Mouse (Mus musculus) limb, embryonic 12.5 days (tissue): ENCODE measurements around the gene Bpnt1. TPM values are rescaled to one million over a fixed set of nuclear protein-coding genes. Genes with fewer than 3 reads are reported as not detected.
A peak's percentile ranks its signal among the peaks of the same experiment; 100 is the strongest.

Experiments
- ATAC-seq: fragments of 200-750 bp; cut with Nextera tagmentation; 2 replicates; pipeline ENCODE4 v1.8.0; 2017; ENCODE audit warnings: low read depth, moderate TSS enrichment; ENCODE audit not compliant: insufficient number of reproducible peaks, insufficient read depth, low FRiP score, low TSS enrichment
- H3K27ac ChIP-seq: fragments of 300-500 bp; sonication (generic); 2 replicates; pipeline ENCODE4 v1.5.1; 2016; ENCODE audit warnings: mild to moderate bottlenecking, moderate library complexity
- H3K27me3 ChIP-seq: fragments of 300-500 bp; sonication (generic); 2 replicates; pipeline ENCODE4 v1.6.1; 2016; ENCODE audit warnings: mild to moderate bottlenecking, moderate library complexity
- H3K36me3 ChIP-seq: fragments of 300-500 bp; sonication (generic); 2 replicates; pipeline ENCODE4 v1.6.1; 2016; ENCODE audit warnings: mild to moderate bottlenecking, moderate library complexity
- H3K4me1 ChIP-seq: fragments of 300-500 bp; sonication (generic); replicated peaks from 2 replicates; pipeline ENCODE4 v1.6.1; 2016
- H3K4me2 ChIP-seq: fragments of 300-500 bp; sonication (generic); 2 replicates; pipeline ENCODE4 v1.6.1; 2016; ENCODE audit warnings: mild to moderate bottlenecking, moderate library complexity
- H3K4me3 ChIP-seq: fragments of 300-500 bp; sonication (generic); replicated peaks from 2 replicates; pipeline ENCODE4 v1.5.1; 2016; ENCODE audit warnings: mild to moderate bottlenecking
- H3K9ac ChIP-seq: fragments of 300-500 bp; sonication (generic); replicated peaks from 2 replicates; pipeline ENCODE4 v1.6.1; 2016; ENCODE audit warnings: mild to moderate bottlenecking, moderate library complexity
- H3K9me3 ChIP-seq: fragments of 300-500 bp; sonication (generic); 2 replicates; pipeline ENCODE4 v1.6.1; 2016; ENCODE audit warnings: mild to moderate bottlenecking, moderate library complexity
- WGBS: fragments of 180-500 bp; shearing (Covaris S2); methylation state at CpG from one replicate; pipeline ENCODE4 v1.1.7; 2016; 5-methylcytosine and 5-hydroxymethylcytosine counted together
- polyA plus RNA-seq: library from polyadenylated mRNA; unstranded; fragments of >200 nt; fragmentation: Nextera tagmentation; extraction: Ambion mirVana; gene quantifications from 2 replicates; pipeline ENCODE4 v1.2.1, GENCODE M21; 2016

The Bpnt1 gene
- polyA plus RNA-seq, 1 experiment from 2014 or later: 23.7 TPM

- H3K27ac ChIP-seq: no peak overlapping the region
- no peak overlapping the region for H3K9ac ChIP-seq
- no peak overlapping the region for H3K4me2 ChIP-seq
- no peaks in the 10 kb centered on the region for H3K27me3 ChIP-seq
- no peaks in the 10 kb centered on the region for H3K4me1 ChIP-seq
- no peaks in the 10 kb centered on the region for H3K9me3 ChIP-seq
- peaks cover 70% of the 10 kb centered on the region for H3K36me3 ChIP-seq
- H3K4me3 ChIP-seq: no peak overlapping the region
- WGBS: 94% methylated on average over 8 of the region's 8 CpGs
- no peak for ATAC-seq
Measured at GRCm38 (mm10) chr1:185356246-185356645, 24.3 kb downstream of the Bpnt1 start.

DNA sequence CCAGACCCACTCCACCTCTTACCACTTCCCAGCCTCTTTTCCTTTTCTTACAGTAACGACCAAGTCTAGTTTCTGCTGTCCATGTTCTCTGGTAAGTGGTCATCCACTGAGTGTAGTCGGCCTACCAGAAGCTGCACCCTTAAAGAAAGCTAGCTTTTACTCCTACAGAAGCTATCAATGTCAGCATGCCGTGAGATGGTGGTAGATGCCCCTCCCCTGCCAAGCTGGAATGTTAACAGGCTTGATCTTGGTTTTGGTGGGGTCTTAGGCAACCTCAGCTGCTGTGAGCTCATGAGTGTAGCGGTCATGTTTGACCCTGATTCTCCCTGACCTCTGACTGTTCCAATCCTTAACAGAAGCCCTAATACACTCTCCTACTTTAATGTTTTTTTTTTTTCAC is 26.3 kb downstream of the Bpnt1 start:
- WGBS: 83% methylated on average over 4 of the region's 4 CpGs

DNA sequence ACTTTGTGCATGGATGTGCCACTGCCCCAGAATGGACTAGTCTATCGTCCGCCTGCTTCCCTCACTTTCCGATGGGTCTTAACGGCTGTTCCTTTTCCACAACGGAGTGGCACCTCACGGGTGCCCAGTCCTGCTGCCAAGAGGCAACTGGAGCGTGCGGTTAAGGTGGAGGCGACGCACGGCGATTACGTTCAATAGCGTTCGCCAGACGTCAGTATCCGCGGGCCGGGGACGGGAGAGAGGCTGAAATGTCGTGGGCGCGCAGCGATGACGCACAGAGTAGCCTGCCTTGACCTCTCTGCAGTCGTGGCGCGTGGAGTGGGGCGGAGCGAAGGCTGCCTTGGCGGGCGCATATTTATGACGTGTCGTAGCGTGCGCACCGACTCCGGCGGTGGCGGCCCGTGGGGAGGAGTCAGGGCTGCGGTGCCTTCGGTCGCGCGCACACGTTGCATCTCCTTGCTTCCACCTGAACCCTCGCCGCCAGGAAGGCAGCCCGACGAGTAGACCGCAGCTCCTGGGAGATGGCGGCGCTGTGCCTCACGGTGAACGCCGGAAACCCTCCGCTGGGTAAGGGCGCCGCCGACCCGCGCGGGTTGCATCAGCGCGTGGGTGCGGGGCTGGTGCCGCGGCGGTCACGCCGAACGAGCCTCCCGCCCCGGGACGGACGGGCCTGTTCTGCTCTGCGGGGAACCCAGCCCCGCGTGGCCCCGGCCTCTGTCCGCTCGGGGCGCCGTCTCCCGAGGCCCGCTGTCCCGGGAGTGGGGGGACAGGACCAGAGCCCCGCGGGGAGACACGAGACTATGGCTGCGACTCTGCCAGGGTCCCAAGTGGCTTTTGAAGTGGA is 30.9 kb downstream of the Bpnt1 start, which contains the start of gene Eprs:
TSS of gene Eprs (plus strand) at position 368 of the 844 bp plus-strand sequence.
- Histone ChIP-seq H3K9me3 (no peaks in the 10 kb centered on the region), H3K4me3 (peak within 1 kb of the TSS; percentile 98), H3K4me1 (peaks cover 20% of the 10 kb centered on the region), H3K4me2 (peak within 1 kb of the TSS; percentile 64), H3K27ac (peak within 1 kb of the TSS; percentile 93), H3K9ac (peak within 1 kb of the TSS; percentile 93), H3K36me3 (peaks cover 20% of the 10 kb centered on the region), H3K27me3 (no peaks in the 10 kb centered on the region)
- WGBS: under 1% methylated on average over 92 of the region's 92 CpGs
- ATAC-seq: peak; percentile 96

More for the DNA sequence above, 26.3 kb downstream of the Bpnt1 start:
- no peak overlapping the region for H3K9ac ChIP-seq
- no peak overlapping the region for H3K4me2 ChIP-seq
- no peak for ATAC-seq
- H3K4me3 ChIP-seq: no peak overlapping the region
- H3K27me3 ChIP-seq: no peaks in the 10 kb centered on the region
- 0 out of 2 replicates have a peak, but pooled peaks cover 3% of the 10 kb centered on the region for H3K4me1 ChIP-seq
- no peaks in the 10 kb centered on the region for H3K9me3 ChIP-seq
- H3K27ac ChIP-seq: no peak overlapping the region
- peaks cover 52% of the 10 kb centered on the region for H3K36me3 ChIP-seq

DNA sequence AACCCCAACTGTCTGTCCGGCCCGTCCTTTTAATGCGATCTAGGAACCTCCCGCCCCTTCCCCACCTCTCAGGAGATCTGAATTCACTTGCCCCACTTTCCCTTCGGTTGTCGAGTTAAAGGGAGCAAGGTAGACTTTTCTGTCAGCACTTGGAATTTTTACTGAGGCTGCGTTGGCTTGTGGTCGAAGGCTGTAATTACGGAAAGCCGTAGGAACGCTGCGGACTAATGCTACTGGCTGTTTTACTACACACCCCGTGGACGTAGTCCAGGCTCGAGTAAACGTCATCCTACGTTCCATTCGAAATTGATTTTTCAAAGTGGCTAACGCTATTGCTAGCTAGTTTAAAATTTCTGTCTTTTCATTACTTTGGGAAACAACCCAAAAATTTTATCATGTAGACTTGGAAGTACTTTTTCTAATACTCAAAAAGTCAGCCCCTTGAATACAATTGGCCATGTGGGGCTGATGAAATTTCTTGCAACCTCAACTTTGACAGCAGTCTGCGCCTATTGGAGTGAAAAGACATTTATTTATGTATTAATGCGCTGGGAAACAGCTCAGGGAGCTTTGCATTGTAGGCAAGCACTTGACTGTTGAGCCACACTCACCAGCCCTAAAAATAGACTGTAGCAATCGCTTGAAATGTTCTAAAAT is 31.7 kb downstream of the Bpnt1 start:
- WGBS: 5% methylated on average over 22 of the region's 22 CpGs
- no peak for ATAC-seq
- no peaks in the 10 kb centered on the region for H3K27me3 ChIP-seq
- H3K4me3 ChIP-seq: peak overlapping the region; percentile 98
- H3K9me3 ChIP-seq: no peaks in the 10 kb centered on the region
- peak overlapping the region; percentile 93 for H3K27ac ChIP-seq
- peak overlapping the region; percentile 93 for H3K9ac ChIP-seq
- peaks cover 18% of the 10 kb centered on the region; the same call in 1 of the 2 replicates for H3K36me3 ChIP-seq
- peak overlapping the region; percentile 64 for H3K4me2 ChIP-seq
- peaks cover 20% of the 10 kb centered on the region for H3K4me1 ChIP-seq

- ATAC-seq: no peak
- peak overlapping the region; percentile 93; the same call in 1 of the 2 replicates for H3K9ac ChIP-seq
- H3K9me3 ChIP-seq: no peaks in the 10 kb centered on the region
- H3K4me3 ChIP-seq: peak overlapping the region; percentile 98
- no peak overlapping the region for H3K27ac ChIP-seq
- peaks cover 15% of the 10 kb centered on the region; the same call in 1 of the 2 replicates for H3K36me3 ChIP-seq
- no peaks in the 10 kb centered on the region for H3K27me3 ChIP-seq
- H3K4me2 ChIP-seq: peak overlapping the region; percentile 64
- WGBS: 48% methylated on average over 6 of the region's 6 CpGs
- peaks cover 20% of the 10 kb centered on the region for H3K4me1 ChIP-seq
Measured at GRCm38 (mm10) chr1:185364183-185364540, 32.2 kb downstream of the Bpnt1 start.

GRCm38 (mm10) chr1:185367383-185367782 is 35.4 kb downstream of the Bpnt1 start:
- Histone ChIP-seq H3K4me2 (no peak overlapping the region), H3K9me3 (no peaks in the 10 kb centered on the region), H3K4me3 (no peak overlapping the region), H3K27me3 (no peaks in the 10 kb centered on the region), H3K9ac (no peak overlapping the region), H3K4me1 (peaks cover 17% of the 10 kb centered on the region), H3K36me3 (peaks cover 42% of the 10 kb centered on the region), H3K27ac (no peak overlapping the region)
- WGBS: 88% methylated on average over 6 of the region's 6 CpGs
- no peak for ATAC-seq

DNA sequence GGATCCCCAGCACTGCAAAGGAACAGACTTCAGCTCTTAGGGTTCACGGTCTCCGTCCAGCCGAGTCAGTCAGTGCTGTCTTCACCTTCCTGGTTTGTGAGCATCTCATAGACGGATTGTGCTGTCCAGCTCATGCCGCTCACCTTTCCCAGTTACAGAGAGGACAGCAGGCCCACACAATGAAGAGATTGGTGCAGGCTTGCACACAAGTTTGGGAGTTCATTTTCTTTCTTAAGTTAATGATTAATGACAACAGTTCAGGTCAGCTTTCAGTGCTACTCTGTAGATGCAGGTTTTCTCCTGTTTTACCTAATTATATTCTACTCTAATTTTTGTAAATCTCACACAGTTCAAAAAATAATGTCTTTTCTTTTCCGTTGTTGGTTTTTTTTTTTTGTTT is 38.0 kb downstream of the Bpnt1 start:
- Histone ChIP-seq H3K4me3 (no peak overlapping the region), H3K27ac (no peak overlapping the region), H3K27me3 (no peaks in the 10 kb centered on the region), H3K36me3 (peaks cover 65% of the 10 kb centered on the region), H3K4me2 (no peak overlapping the region), H3K9me3 (no peaks in the 10 kb centered on the region), H3K9ac (no peak overlapping the region), H3K4me1 (peaks cover 7% of the 10 kb centered on the region)
- 94% methylated on average over 6 of the region's 6 CpGs for WGBS
- ATAC-seq: no peak

DNA sequence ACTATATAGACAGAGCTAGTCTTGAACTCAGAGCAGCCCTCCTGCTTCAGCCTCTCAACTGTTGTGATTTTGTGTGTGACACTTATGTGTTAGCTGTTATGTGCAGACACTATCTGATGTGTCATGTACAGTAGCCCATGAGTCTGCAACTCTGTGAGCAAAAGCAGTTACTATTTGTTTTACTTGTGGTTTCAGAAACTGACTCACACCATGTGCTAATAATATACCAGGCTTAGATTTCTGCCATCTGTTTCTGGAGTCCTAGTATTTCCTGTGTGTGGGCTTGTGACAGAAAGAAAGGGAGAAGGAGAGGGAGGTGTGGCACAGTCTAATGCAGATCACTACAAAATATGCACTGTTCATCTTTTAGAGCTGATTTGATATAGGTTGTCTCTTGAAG is 44.4 kb downstream of the Bpnt1 start:
- Histone ChIP-seq H3K9me3 (no peaks in the 10 kb centered on the region), H3K36me3 (peaks cover 91% of the 10 kb centered on the region), H3K27ac (no peak overlapping the region), H3K4me1 (no peaks in the 10 kb centered on the region), H3K27me3 (no peaks in the 10 kb centered on the region), H3K4me2 (no peak overlapping the region), H3K4me3 (no peak overlapping the region), H3K9ac (no peak overlapping the region)
- no peak for ATAC-seq

DNA sequence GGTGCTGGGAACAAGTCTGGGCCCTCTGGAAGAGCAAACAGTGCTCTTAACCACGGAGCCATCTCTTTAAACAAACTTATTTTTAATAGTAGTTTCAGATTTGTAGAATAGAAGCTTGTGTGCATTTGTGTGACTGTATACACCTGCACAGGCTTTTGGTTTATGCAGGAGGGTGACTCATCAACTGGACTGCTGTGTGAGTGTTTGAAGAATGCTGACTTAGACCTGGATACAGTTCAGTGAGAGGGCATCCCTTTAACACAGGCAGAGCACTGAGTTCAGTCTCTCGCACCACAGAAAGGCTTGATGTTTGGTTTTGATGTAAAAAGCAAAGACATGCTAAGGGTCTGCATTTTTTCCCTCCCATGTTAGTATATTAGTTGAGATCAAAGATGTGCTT is 45.5 kb downstream of the Bpnt1 start:
- Histone ChIP-seq H3K4me2 (no peak overlapping the region), H3K9me3 (no peaks in the 10 kb centered on the region), H3K36me3 (peaks cover 89% of the 10 kb centered on the region), H3K9ac (no peak overlapping the region), H3K27ac (no peak overlapping the region), H3K4me3 (no peak overlapping the region), H3K27me3 (no peaks in the 10 kb centered on the region), H3K4me1 (no peaks in the 10 kb centered on the region)
- no peak for ATAC-seq
- WGBS: 95% methylated on average over 2 of the region's 2 CpGs

GRCm38 (mm10) chr1:185401615-185402014 is 69.7 kb downstream of the Bpnt1 start:
- 95% methylated on average over 5 of the region's 5 CpGs for WGBS
- no peak for ATAC-seq
- peaks cover 86% of the 10 kb centered on the region for H3K36me3 ChIP-seq

GRCm38 (mm10) chr1:185404021-185404420 is 72.1 kb downstream of the Bpnt1 start:
- ATAC-seq: no peak
- Histone ChIP-seq H3K27me3 (no peaks in the 10 kb centered on the region), H3K27ac (no peak overlapping the region), H3K9me3 (no peaks in the 10 kb centered on the region), H3K4me2 (no peak overlapping the region), H3K9ac (no peak overlapping the region), H3K36me3 (peaks cover 88% of the 10 kb centered on the region), H3K4me3 (no peak overlapping the region), H3K4me1 (no peaks in the 10 kb centered on the region)
- WGBS: 34% methylated on average over 2 of the region's 2 CpGs

More at GRCm38 (mm10) chr1:185401615-185402014, 69.7 kb downstream of the Bpnt1 start:
- no peaks in the 10 kb centered on the region for H3K9me3 ChIP-seq
- no peaks in the 10 kb centered on the region for H3K4me1 ChIP-seq
- H3K4me2 ChIP-seq: no peak overlapping the region
- H3K27ac ChIP-seq: no peak overlapping the region
- no peaks in the 10 kb centered on the region for H3K27me3 ChIP-seq
- H3K4me3 ChIP-seq: no peak overlapping the region
- no peak overlapping the region for H3K9ac ChIP-seq
